Mouse (Mus musculus): ENCODE data around the gene Gfpt2. TPM values are rescaled to one million over a fixed set of nuclear protein-coding genes. Genes with fewer than 3 reads are reported as not detected.

The Gfpt2 gene
- polyA plus RNA-seq, 1 experiment, result 7.9 TPM

GRCm38 (mm10) chr11:49846401-49847070 lies 52.6 kb downstream of the Gfpt2 start, which contains the start of gene Mapk9:
Gene Mapk9 (plus strand): TSS chr11:49846751.
- no peaks in the 10 kb centered on the region for H3K27me3 ChIP-seq (replicated peaks; ENCODE audit: control insufficient read depth, insufficient read depth, low read length)

DNA sequence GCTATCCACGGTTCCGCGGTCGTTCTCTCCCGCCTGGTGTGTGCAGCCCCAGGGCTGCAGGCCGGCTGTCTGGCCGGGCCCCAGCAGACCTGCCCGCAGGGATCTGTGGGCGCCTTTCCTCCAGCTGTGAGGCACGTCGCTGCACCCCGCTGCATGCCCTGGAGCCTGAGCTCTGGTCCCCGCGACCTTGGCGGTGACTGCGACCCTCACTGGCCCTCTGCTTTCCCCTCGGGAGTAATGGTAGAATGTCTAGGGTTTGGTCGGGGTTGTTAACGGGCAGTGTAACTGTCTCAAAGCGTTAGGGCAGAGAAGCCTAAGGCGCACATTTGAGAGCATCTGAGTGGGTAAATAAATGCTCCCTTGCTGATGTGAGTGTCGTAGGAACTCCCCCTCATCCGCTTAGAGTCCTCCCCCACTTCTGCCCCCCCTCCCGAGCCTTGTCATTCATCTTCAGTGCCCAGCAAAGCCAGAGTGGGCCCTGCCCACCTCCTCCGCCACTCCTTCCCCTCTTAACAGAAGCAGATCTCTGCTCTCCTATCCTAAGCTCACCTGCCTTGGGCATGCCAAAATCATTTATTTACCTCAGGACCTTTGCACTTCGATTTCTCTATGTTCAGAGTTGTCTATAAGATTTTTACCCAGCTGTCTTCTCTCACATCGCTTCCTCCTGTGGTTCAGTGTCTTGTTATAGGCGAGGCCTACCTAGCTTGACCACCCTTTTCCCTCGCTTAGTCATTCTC lies 53.3 kb downstream of the Gfpt2 start:
- peak; percentile 13 for DNase-seq

More at GRCm38 (mm10) chr11:49846401-49847070, 52.6 kb downstream of the Gfpt2 start, which contains the start of gene Mapk9:
- peak within 1 kb of the TSS; percentile 93 for H3K4me3 ChIP-seq (ENCODE audit: insufficient read depth, low read depth, low read length)
- DNase-seq, result peak; percentile 99
- H3K27ac ChIP-seq (ENCODE audit: insufficient read depth, low read depth, low read length), result peak within 1 kb of the TSS; percentile 57
- peaks cover 11% of the 10 kb centered on the region for H3K4me1 ChIP-seq (ENCODE audit: control insufficient read depth, insufficient read depth, low read length)
- WGBS, result under 1% methylated on average over 67 of the region's 68 CpGs
- TF ChIP-seq POLR2A (IDR thresholded peaks at IDR 0.05; ENCODE audit: low read depth, low read length) (no peak), CTCF (conservative IDR thresholded peaks at IDR 0.05; ENCODE audit: insufficient read depth, insufficient read length, low read depth, low read length) (peak; percentile 78)
- H3K36me3 ChIP-seq (ENCODE audit: control insufficient read depth, insufficient read depth, low read length), result no peaks in the 10 kb centered on the region

GRCm38 (mm10) chr11:49847811-49848078 lies 53.8 kb downstream of the Gfpt2 start:
- Histone ChIP-seq H3K4me3 (ENCODE audit: insufficient read depth, low read depth, low read length) (no peak overlapping the region; the same call in 1 of the 2 replicates), H3K4me1 (ENCODE audit: control insufficient read depth, insufficient read depth, low read length) (peaks cover 11% of the 10 kb centered on the region), H3K36me3 (ENCODE audit: control insufficient read depth, insufficient read depth, low read length) (no peaks in the 10 kb centered on the region), H3K27me3 (replicated peaks; ENCODE audit: control insufficient read depth, insufficient read depth, low read length) (no peaks in the 10 kb centered on the region), H3K27ac (ENCODE audit: insufficient read depth, low read depth, low read length) (no peak overlapping the region)
- no peak for DNase-seq
- 78% methylated on average over 2 of the region's 2 CpGs for WGBS
- TF ChIP-seq POLR2A (IDR thresholded peaks at IDR 0.05; ENCODE audit: low read depth, low read length) (no peak), CTCF (conservative IDR thresholded peaks at IDR 0.05; ENCODE audit: insufficient read depth, insufficient read length, low read depth, low read length) (no peak)

More for the DNA sequence above, 53.3 kb downstream of the Gfpt2 start:
- H3K4me1 ChIP-seq (ENCODE audit: control insufficient read depth, insufficient read depth, low read length), result peaks cover 11% of the 10 kb centered on the region
- 7% methylated on average over 29 of the region's 29 CpGs for WGBS
- H3K27ac ChIP-seq (ENCODE audit: insufficient read depth, low read depth, low read length), result peak overlapping the region; percentile 57
- TF ChIP-seq CTCF (conservative IDR thresholded peaks at IDR 0.05; ENCODE audit: insufficient read depth, insufficient read length, low read depth, low read length), result no peak
- no peak for TF ChIP-seq POLR2A (IDR thresholded peaks at IDR 0.05; ENCODE audit: low read depth, low read length)
- peak overlapping the region; percentile 93 for H3K4me3 ChIP-seq (ENCODE audit: insufficient read depth, low read depth, low read length)
- no peaks in the 10 kb centered on the region for H3K36me3 ChIP-seq (ENCODE audit: control insufficient read depth, insufficient read depth, low read length)
- H3K27me3 ChIP-seq (replicated peaks; ENCODE audit: control insufficient read depth, insufficient read depth, low read length), result no peaks in the 10 kb centered on the region

GRCm38 (mm10) chr11:49848080-49848815 lies 54.3 kb downstream of the Gfpt2 start:
- H3K36me3 ChIP-seq (ENCODE audit: control insufficient read depth, insufficient read depth, low read length), result no peaks in the 10 kb centered on the region
- WGBS, result 36% methylated on average over 4 of the region's 4 CpGs
- no peaks in the 10 kb centered on the region for H3K27me3 ChIP-seq (replicated peaks; ENCODE audit: control insufficient read depth, insufficient read depth, low read length)
- no peak for TF ChIP-seq CTCF (conservative IDR thresholded peaks at IDR 0.05; ENCODE audit: insufficient read depth, insufficient read length, low read depth, low read length)
- H3K4me1 ChIP-seq (ENCODE audit: control insufficient read depth, insufficient read depth, low read length), result peaks cover 11% of the 10 kb centered on the region
- H3K27ac ChIP-seq (ENCODE audit: insufficient read depth, low read depth, low read length), result no peak overlapping the region; the same call in 1 of the 2 replicates
- no peak overlapping the region for H3K4me3 ChIP-seq (ENCODE audit: insufficient read depth, low read depth, low read length)
- peak; percentile 74 for DNase-seq

GRCm38 (mm10) chr11:49850331-49850730 lies 56.4 kb downstream of the Gfpt2 start:
- no peaks in the 10 kb centered on the region for H3K36me3 ChIP-seq (ENCODE audit: control insufficient read depth, insufficient read depth, low read length)
- H3K4me1 ChIP-seq (ENCODE audit: control insufficient read depth, insufficient read depth, low read length), result peaks cover 11% of the 10 kb centered on the region
- H3K4me3 ChIP-seq (ENCODE audit: insufficient read depth, low read depth, low read length), result no peak overlapping the region
- H3K27me3 ChIP-seq (replicated peaks; ENCODE audit: control insufficient read depth, insufficient read depth, low read length), result no peaks in the 10 kb centered on the region
- no peak for TF ChIP-seq POLR2A (IDR thresholded peaks at IDR 0.05; ENCODE audit: low read depth, low read length)
- TF ChIP-seq CTCF (conservative IDR thresholded peaks at IDR 0.05; ENCODE audit: insufficient read depth, insufficient read length, low read depth, low read length), result no peak
- H3K27ac ChIP-seq (ENCODE audit: insufficient read depth, low read depth, low read length), result no peak overlapping the region
- no peak for DNase-seq
- WGBS, result 96% methylated on average over 7 of the region's 7 CpGs

DNA sequence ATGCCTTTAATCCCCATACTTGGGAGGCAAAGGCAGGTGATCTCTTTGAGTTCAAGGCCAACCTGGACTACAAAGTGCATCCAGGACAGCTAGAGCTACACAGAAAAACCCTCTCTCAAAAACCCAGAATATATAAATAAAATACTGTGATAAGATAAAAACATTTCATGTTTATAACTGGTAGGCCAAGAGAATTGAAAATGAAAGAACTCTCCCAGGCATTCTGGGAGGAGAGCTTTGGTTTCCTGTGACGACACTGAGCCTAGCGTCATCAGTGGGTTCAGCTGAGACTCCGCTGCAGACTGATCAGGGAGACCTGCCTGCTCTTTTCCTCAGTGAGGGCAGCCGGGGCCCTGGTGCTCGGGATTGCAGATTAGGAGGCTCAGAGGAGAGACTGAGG lies 61.2 kb downstream of the Gfpt2 start:
- Histone ChIP-seq H3K27me3 (replicated peaks; ENCODE audit: control insufficient read depth, insufficient read depth, low read length) (no peaks in the 10 kb centered on the region), H3K27ac (ENCODE audit: insufficient read depth, low read depth, low read length) (no peak overlapping the region), H3K4me3 (ENCODE audit: insufficient read depth, low read depth, low read length) (no peak overlapping the region), H3K4me1 (ENCODE audit: control insufficient read depth, insufficient read depth, low read length) (no peaks in the 10 kb centered on the region), H3K36me3 (ENCODE audit: control insufficient read depth, insufficient read depth, low read length) (no peaks in the 10 kb centered on the region; the same call in 1 of the 2 replicates)
- WGBS, result 87% methylated on average over 5 of the region's 5 CpGs
- no peak for TF ChIP-seq POLR2A (IDR thresholded peaks at IDR 0.05; ENCODE audit: low read depth, low read length)
- no peak for TF ChIP-seq CTCF (conservative IDR thresholded peaks at IDR 0.05; ENCODE audit: insufficient read depth, insufficient read length, low read depth, low read length)
- no peak for DNase-seq

- no peak overlapping the region for H3K27ac ChIP-seq (ENCODE audit: insufficient read depth, low read depth, low read length)
- WGBS, result 92% methylated on average over 4 of the region's 4 CpGs
- H3K27me3 ChIP-seq (replicated peaks; ENCODE audit: control insufficient read depth, insufficient read depth, low read length), result no peaks in the 10 kb centered on the region
- no peaks in the 10 kb centered on the region; the same call in 1 of the 2 replicates for H3K36me3 ChIP-seq (ENCODE audit: control insufficient read depth, insufficient read depth, low read length)
- TF ChIP-seq POLR2A (IDR thresholded peaks at IDR 0.05; ENCODE audit: low read depth, low read length), result no peak
- TF ChIP-seq CTCF (conservative IDR thresholded peaks at IDR 0.05; ENCODE audit: insufficient read depth, insufficient read length, low read depth, low read length), result no peak
- no peak overlapping the region for H3K4me3 ChIP-seq (ENCODE audit: insufficient read depth, low read depth, low read length)
- H3K4me1 ChIP-seq (ENCODE audit: control insufficient read depth, insufficient read depth, low read length), result no peaks in the 10 kb centered on the region
- no peak for DNase-seq
These were observed 67.2 kb downstream of the Gfpt2 start for GRCm38 (mm10) chr11:49861139-49861538.

Data from kidney, adult 2 months (tissue).